Mouse (Mus musculus) small intestine, adult 2 months (tissue): Measurements from ENCODE around the gene Fam168b.

Experiments used
- CTCF ChIP-seq: fragments of 200-500 bp; IDR thresholded peaks from 2 replicates; pipeline ENCODE4 v1.5.1; 2012; ENCODE audit warnings: low read depth, mild to moderate bottlenecking, control low read depth, inconsistent platforms, low read length, moderate library complexity, mixed read lengths; ENCODE audit not compliant: insufficient replicate concordance, insufficient read length; ENCODE audit errors: extremely low read depth
- POLR2A ChIP-seq: fragments of 200-500 bp; IDR thresholded peaks from 2 replicates; pipeline ENCODE4 v1.6.1; 2012; ENCODE audit warnings: low read depth, mild to moderate bottlenecking, control low read depth, inconsistent platforms, low read length, moderate library complexity

- TF ChIP-seq CTCF (no peak), POLR2A (no peak)
Observed at GRCm38 (mm10) chr1:34864243-34864642, 21.4 kb upstream of the Fam168b start.
